Mouse (Mus musculus) adrenal gland, adult 2 months (tissue): ENCODE data around the gene Ncapg. TPM values are rescaled to one million over a fixed set of nuclear protein-coding genes. Genes with fewer than 3 reads are reported as not detected.

ENCODE experiments used
- DNase-seq: peaks from one replicate; pipeline ENCODE4 v3.0.0; 2021
- polyA plus RNA-seq: library from polyadenylated mRNA; depleted of rRNA; stranded (reverse); fragments of >200 nt; gene quantifications from 2 replicates; pipeline ENCODE4 v1.2.3, GENCODE M21; 2012; rRNA removed
- total RNA-seq, 2 experiments: library from RNA; stranded (reverse); gene quantifications; 2 replicates each; pipeline ENCODE4 v1.2.3; 2021

Gene Ncapg
- total and polyA plus RNA-seq, 3 experiments: 0.10 to 0.98 (median 0.73) TPM

- DNase-seq: no peak
Observed at GRCm38 (mm10) chr5:45691678-45692077, 22.0 kb downstream of the Ncapg start.

GRCm38 (mm10) chr5:45706811-45707210 lies 37.1 kb downstream of the Ncapg start:
- no peak for DNase-seq

- no peak for DNase-seq
Observed at GRCm38 (mm10) chr5:45709653-45710052, 39.9 kb downstream of the Ncapg start.

DNA sequence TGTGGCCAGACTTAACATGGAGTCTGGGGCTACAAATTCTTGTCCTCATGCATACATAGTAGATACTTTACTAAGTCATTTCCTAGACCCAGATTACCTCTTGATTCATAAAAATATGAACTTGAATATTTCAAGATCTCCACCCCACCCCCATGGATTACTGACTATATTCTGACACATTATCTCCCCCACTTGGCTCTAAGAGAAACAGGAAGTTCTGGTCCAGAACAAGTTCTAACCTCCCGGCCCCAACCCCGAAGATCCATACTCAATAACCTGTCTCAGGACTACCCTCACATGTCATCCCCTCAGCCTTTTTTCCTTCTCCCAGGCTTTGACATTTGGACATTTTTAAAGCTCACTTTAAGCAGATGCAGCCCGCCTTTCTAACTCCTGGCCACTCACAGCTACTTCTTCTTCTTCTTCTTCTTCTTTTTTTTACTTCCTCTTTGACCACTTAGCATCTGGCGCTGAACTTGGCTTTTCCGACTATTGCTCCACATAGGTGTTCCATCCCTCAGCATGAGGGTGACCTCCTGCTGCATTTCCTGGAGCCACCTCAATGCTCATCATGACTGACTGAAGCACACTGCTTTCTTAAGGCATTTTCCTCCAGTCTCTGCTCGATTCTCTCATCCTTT lies 49.2 kb downstream of the Ncapg start:
- DNase-seq: no peak

DNA sequence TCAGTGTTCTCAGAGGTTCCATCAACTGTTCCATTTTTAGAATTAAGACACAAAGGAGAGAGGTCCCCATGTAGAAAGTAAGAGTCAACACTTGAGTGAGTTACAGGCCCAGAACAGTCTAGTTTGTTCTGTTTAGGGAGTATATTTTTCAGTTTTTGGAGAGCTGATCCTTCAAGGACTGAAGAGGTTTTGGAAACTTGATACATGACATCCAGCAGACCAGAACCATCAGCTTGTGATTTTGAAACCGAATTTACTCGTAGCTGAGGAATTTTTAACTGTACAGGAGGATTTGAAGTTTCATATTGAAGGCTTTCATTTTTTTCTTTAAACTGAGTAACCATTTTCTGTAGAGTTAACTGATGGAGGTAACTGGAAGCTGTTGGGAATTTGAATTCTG lies 64.0 kb downstream of the Ncapg start:
- no peak for DNase-seq

DNA sequence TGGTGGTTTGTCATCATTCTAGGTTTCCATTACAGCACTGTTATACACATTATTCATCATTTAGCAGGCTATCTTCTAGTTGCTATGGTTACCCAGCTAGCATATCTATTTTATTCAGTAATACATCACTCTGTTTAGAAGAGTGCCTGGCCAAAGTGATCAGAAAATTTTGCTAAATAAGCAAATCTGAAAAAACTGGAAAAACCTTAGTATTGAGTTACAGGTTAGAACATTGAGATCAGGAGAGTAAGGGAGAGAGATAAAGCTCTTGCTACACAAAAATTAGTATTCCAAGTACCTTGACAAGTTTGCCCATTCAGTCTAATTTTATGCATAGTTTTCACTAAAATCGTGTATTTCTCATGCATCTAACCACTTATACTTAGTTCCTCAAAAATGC lies 68.2 kb downstream of the Ncapg start:
- no peak for DNase-seq

Other genes starting within 250 kb of the Ncapg start
- gene Qdpr, start 219.7 kb upstream of the Ncapg start, total RNA-seq: 100 to 1,000 TPM; 106 to 138 TPM
- 91.6 and 107 TPM in 2 replicates for gene Qdpr, start 219.7 kb upstream of the Ncapg start, polyA plus RNA-seq
- not detected for gene Clrn2, start 216.2 kb upstream of the Ncapg start, total RNA-seq
- not detected in 2 replicates for gene Clrn2, start 216.2 kb upstream of the Ncapg start, polyA plus RNA-seq
- gene Lap3, start 176.5 kb upstream of the Ncapg start, total RNA-seq: 10 to 100 TPM; 49.6 to 69.6 TPM
- gene Lap3, start 176.5 kb upstream of the Ncapg start, polyA plus RNA-seq: 5.7 and 6.6 TPM in 2 replicates
- 100 to 1,000 TPM in 1 of 2 experiments, 10 to 100 TPM in 1; 78.9 to 107 TPM for gene Med28, start 149.7 kb upstream of the Ncapg start, total RNA-seq
- gene Med28, start 149.7 kb upstream of the Ncapg start, polyA plus RNA-seq: 145 and 147 TPM in 2 replicates
- under 1 TPM; 0.17 to 0.41 TPM for gene Fam184b, start 30.3 kb upstream of the Ncapg start, total RNA-seq
- gene Fam184b, start 30.3 kb upstream of the Ncapg start, polyA plus RNA-seq: not detected in 2 replicates
- 10 to 100 TPM; 18.8 to 20.0 TPM for gene Lcorl, start 187.7 kb downstream of the Ncapg start, total RNA-seq
- 2.6 and 2.7 TPM in 2 replicates for gene Lcorl, start 187.7 kb downstream of the Ncapg start, polyA plus RNA-seq